Mouse (Mus musculus): ENCODE measurements around the gene Ptpn14. TPM values are rescaled to one million over a fixed set of nuclear protein-coding genes. Genes with fewer than 3 reads are reported as not detected.
A peak's percentile ranks its signal among the peaks of the same experiment; 100 is the strongest.

Ptpn14 gene
- polyA plus RNA-seq, 1 experiment from 2014 or later = 1.9 TPM

- Histone ChIP-seq H3K4me2 (no peak overlapping the region), H3K9me3 (no peaks in the 10 kb centered on the region), H3K9ac (no peak overlapping the region), H3K4me1 (replicated peaks) (peaks cover 6% of the 10 kb centered on the region; the same call in 1 of the 2 replicates), H3K27ac (no peak overlapping the region), H3K36me3 (peaks cover under 1% of the 10 kb centered on the region; the same call in 1 of the 2 replicates), H3K4me3 (no peak overlapping the region), H3K27me3 (no peaks in the 10 kb centered on the region)
- WGBS = 87% methylated on average over 9 of the region's 9 CpGs
- no peak for ATAC-seq (ENCODE audit: low FRiP score)
Observed at GRCm38 (mm10) chr1:189902413-189902812, 174.3 kb downstream of the Ptpn14 start.

GRCm38 (mm10) chr1:189903169-189903568 is 175.1 kb downstream of the Ptpn14 start:
- Histone ChIP-seq H3K4me2 (no peak overlapping the region), H3K9ac (no peak overlapping the region), H3K27ac (no peak overlapping the region), H3K9me3 (no peaks in the 10 kb centered on the region), H3K4me1 (replicated peaks) (peaks cover 6% of the 10 kb centered on the region; the same call in 1 of the 2 replicates), H3K27me3 (no peaks in the 10 kb centered on the region), H3K36me3 (no peaks in the 10 kb centered on the region; the same call in 1 of the 2 replicates), H3K4me3 (no peak overlapping the region)
- 89% methylated on average over 11 of the region's 11 CpGs for WGBS
- no peak for ATAC-seq (ENCODE audit: low FRiP score)

GRCm38 (mm10) chr1:189910685-189911345 is 182.7 kb downstream of the Ptpn14 start:
- H3K4me2 ChIP-seq = no peak overlapping the region
- H3K27ac ChIP-seq = no peak overlapping the region
- WGBS = 59% methylated on average over 13 of the region's 13 CpGs
- peaks cover 13% of the 10 kb centered on the region for H3K4me1 ChIP-seq (replicated peaks)
- no peaks in the 10 kb centered on the region for H3K27me3 ChIP-seq
- no peak overlapping the region for H3K9ac ChIP-seq
- H3K9me3 ChIP-seq = no peaks in the 10 kb centered on the region
- no peak overlapping the region for H3K4me3 ChIP-seq
- peaks cover 12% of the 10 kb centered on the region for H3K36me3 ChIP-seq
- no peak for ATAC-seq (ENCODE audit: low FRiP score)

GRCm38 (mm10) chr1:189913093-189913760 is 185.2 kb downstream of the Ptpn14 start:
- 88% methylated on average over 21 of the region's 21 CpGs for WGBS
- H3K9ac ChIP-seq = no peak overlapping the region
- no peaks in the 10 kb centered on the region for H3K27me3 ChIP-seq
- no peak overlapping the region for H3K27ac ChIP-seq
- H3K36me3 ChIP-seq = peaks cover 12% of the 10 kb centered on the region
- H3K4me1 ChIP-seq (replicated peaks) = peaks cover 30% of the 10 kb centered on the region
- no peak overlapping the region for H3K4me3 ChIP-seq
- ATAC-seq (ENCODE audit: low FRiP score) = no peak
- no peaks in the 10 kb centered on the region for H3K9me3 ChIP-seq
- H3K4me2 ChIP-seq = no peak overlapping the region

- ATAC-seq (ENCODE audit: low FRiP score) = no peak
- Histone ChIP-seq H3K9me3 (no peaks in the 10 kb centered on the region), H3K27ac (no peak overlapping the region), H3K4me1 (replicated peaks) (peaks cover 35% of the 10 kb centered on the region), H3K4me3 (no peak overlapping the region), H3K27me3 (no peaks in the 10 kb centered on the region), H3K4me2 (no peak overlapping the region), H3K9ac (no peak overlapping the region), H3K36me3 (peaks cover 8% of the 10 kb centered on the region; the same call in 1 of the 2 replicates)
- 26% methylated on average over 10 of the region's 10 CpGs for WGBS
Observed at GRCm38 (mm10) chr1:189916422-189917125, 188.5 kb downstream of the Ptpn14 start.

GRCm38 (mm10) chr1:189917126-189917500 is 189.0 kb downstream of the Ptpn14 start:
- peaks cover 8% of the 10 kb centered on the region; the same call in 1 of the 2 replicates for H3K36me3 ChIP-seq
- H3K27ac ChIP-seq = no peak overlapping the region
- no peaks in the 10 kb centered on the region for H3K27me3 ChIP-seq
- H3K4me3 ChIP-seq = no peak overlapping the region
- WGBS = 47% methylated on average over 4 of the region's 4 CpGs
- H3K9ac ChIP-seq = no peak overlapping the region
- H3K4me2 ChIP-seq = no peak overlapping the region
- H3K9me3 ChIP-seq = no peaks in the 10 kb centered on the region
- ATAC-seq (ENCODE audit: low FRiP score) = no peak
- H3K4me1 ChIP-seq (replicated peaks) = peaks cover 38% of the 10 kb centered on the region

- ATAC-seq (ENCODE audit: low FRiP score) = no peak
- H3K27ac ChIP-seq = no peak overlapping the region
- no peaks in the 10 kb centered on the region for H3K36me3 ChIP-seq
- H3K4me2 ChIP-seq = no peak overlapping the region
- H3K4me3 ChIP-seq = no peak overlapping the region
- H3K27me3 ChIP-seq = 0 out of 2 replicates have a peak, but pooled peaks cover 10% of the 10 kb centered on the region
- peaks cover 43% of the 10 kb centered on the region for H3K4me1 ChIP-seq (replicated peaks)
- H3K9ac ChIP-seq = no peak overlapping the region
- no peaks in the 10 kb centered on the region for H3K9me3 ChIP-seq
- WGBS = 90% methylated on average over 3 of the region's 3 CpGs
Observed at GRCm38 (mm10) chr1:189919756-189920155, 191.7 kb downstream of the Ptpn14 start.

GRCm38 (mm10) chr1:189920701-189921567 is 192.9 kb downstream of the Ptpn14 start:
- Histone ChIP-seq H3K4me1 (replicated peaks) (peaks cover 43% of the 10 kb centered on the region), H3K27ac (no peak overlapping the region), H3K36me3 (no peaks in the 10 kb centered on the region), H3K4me3 (peak overlapping the region; percentile 76), H3K9ac (peak overlapping the region; percentile 85), H3K4me2 (peak overlapping the region; percentile 88), H3K27me3 (peaks cover 11% of the 10 kb centered on the region; the same call in 1 of the 2 replicates), H3K9me3 (no peaks in the 10 kb centered on the region)
- peak; percentile 57 for ATAC-seq (ENCODE audit: low FRiP score)
- WGBS = 40% methylated on average over 28 of the region's 28 CpGs

- Histone ChIP-seq H3K4me1 (replicated peaks) (peaks cover 39% of the 10 kb centered on the region), H3K36me3 (no peaks in the 10 kb centered on the region), H3K4me2 (peak overlapping the region; percentile 88), H3K9ac (peak overlapping the region; percentile 85), H3K4me3 (peak overlapping the region; percentile 76), H3K27me3 (peaks cover 11% of the 10 kb centered on the region; the same call in 1 of the 2 replicates), H3K9me3 (no peaks in the 10 kb centered on the region), H3K27ac (peak overlapping the region; percentile 66; the same call in 1 of the 2 replicates)
- WGBS = 7% methylated on average over 4 of the region's 4 CpGs
- ATAC-seq (ENCODE audit: low FRiP score) = peak; percentile 41
Observed at GRCm38 (mm10) chr1:189921568-189921817, 193.4 kb downstream of the Ptpn14 start.

- Histone ChIP-seq H3K4me2 (peak within 1 kb of the TSS; percentile 88), H3K9me3 (no peaks in the 10 kb centered on the region), H3K27ac (peak within 1 kb of the TSS; percentile 66), H3K27me3 (peaks cover 11% of the 10 kb centered on the region; the same call in 1 of the 2 replicates), H3K9ac (peak within 1 kb of the TSS; percentile 85), H3K4me3 (peak within 1 kb of the TSS; percentile 76), H3K4me1 (replicated peaks) (peaks cover 34% of the 10 kb centered on the region), H3K36me3 (no peaks in the 10 kb centered on the region)
- peak; percentile 90 for ATAC-seq (ENCODE audit: low FRiP score)
- WGBS = 0% methylated on average over 50 of the region's 90 CpGs
Observed at GRCm38 (mm10) chr1:189921818-189922592, 193.9 kb downstream of the Ptpn14 start, which contains the start of gene Smyd2. Gene Smyd2 (minus strand): TSS chr1:189922363.

GRCm38 (mm10) chr1:189922721-189923120 is 194.7 kb downstream of the Ptpn14 start:
- peak overlapping the region; percentile 88 for H3K4me2 ChIP-seq
- H3K4me3 ChIP-seq = peak overlapping the region; percentile 76
- H3K27ac ChIP-seq = no peak overlapping the region
- H3K9me3 ChIP-seq = no peaks in the 10 kb centered on the region
- peaks cover 11% of the 10 kb centered on the region; the same call in 1 of the 2 replicates for H3K27me3 ChIP-seq
- H3K36me3 ChIP-seq = no peaks in the 10 kb centered on the region
- H3K4me1 ChIP-seq (replicated peaks) = peaks cover 28% of the 10 kb centered on the region
- ATAC-seq (ENCODE audit: low FRiP score) = no peak
- peak overlapping the region; percentile 85 for H3K9ac ChIP-seq
- 22% methylated on average over 9 of the region's 9 CpGs for WGBS
